Mouse (Mus musculus) megakaryocyte, adult 5-6 weeks (primary cell): ENCODE data around the gene Cd72. TPM values are rescaled to one million over a fixed set of nuclear protein-coding genes. Genes with fewer than 3 reads are reported as not detected.

ENCODE experiments used
- ATAC-seq: 2 replicates; pipeline ENCODE4 v1.8.0; 2016; ENCODE audit warnings: mild to moderate bottlenecking, inconsistent platforms; ENCODE audit not compliant: poor library complexity, severe bottlenecking
- total RNA-seq, 2 experiments: library from RNA; stranded (forward) in 1 of 2; stranded (reverse) in 1 of 2; fragments of 153-499, 151-499 nt in 1 of 2; fragments of 221-1000, 200-1000 nt in 1 of 2; gene quantifications; 2 replicates each; pipeline versions ENCODE4 v1.2.3 to v1.2.4; 2015 to 2017

Gene Cd72
- total RNA-seq, 2 experiments from 2014 or later: 2.5 to 3.0 TPM

DNA sequence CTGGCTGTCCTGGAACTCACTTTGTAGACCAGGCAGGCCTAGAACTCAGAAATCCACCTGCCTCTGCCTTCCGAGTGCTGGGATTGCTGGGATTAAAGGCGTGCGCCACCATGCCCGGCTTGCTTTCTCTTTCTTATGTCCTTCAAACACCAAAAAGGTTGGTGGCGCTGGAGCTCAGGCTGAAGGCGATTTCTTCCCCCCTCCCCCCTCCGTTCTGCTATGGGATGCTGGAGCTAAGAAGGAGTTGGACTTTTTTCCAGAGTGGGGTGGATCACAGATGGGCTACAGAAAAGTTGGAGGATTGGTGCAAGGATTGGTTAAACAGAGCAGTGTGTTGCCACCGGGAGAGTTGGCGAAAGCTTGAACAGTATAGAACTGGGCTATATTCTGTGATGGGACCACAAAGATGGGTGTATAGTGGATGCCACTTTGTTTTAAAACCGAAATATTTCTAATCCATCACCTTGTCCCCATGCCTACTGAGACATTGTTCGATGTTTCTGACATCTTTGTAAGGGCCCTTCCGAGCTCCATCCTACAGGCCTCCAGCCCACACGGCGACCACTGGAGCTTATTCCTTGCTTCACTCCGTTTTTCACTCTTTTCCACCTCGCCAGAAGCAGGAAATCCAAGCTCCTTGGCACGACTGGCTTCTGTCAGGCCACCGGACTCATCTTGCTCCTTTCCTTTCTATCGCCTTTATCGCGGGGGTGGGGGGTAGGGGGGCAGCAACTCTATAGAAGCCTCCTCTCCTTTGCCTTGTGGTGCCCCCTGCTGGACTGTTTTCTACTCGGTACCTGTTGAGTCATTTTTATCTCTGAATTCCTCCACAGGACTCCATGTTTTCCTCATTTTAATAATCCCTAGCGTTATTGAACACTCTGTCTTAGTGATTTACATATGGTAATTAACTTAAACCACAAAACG is 24.7 kb upstream of the Cd72 start:
- ATAC-seq: peak; percentile 52

GRCm38 (mm10) chr4:43478534-43478858 is 24.1 kb upstream of the Cd72 start:
- ATAC-seq: peak; percentile 56

DNA sequence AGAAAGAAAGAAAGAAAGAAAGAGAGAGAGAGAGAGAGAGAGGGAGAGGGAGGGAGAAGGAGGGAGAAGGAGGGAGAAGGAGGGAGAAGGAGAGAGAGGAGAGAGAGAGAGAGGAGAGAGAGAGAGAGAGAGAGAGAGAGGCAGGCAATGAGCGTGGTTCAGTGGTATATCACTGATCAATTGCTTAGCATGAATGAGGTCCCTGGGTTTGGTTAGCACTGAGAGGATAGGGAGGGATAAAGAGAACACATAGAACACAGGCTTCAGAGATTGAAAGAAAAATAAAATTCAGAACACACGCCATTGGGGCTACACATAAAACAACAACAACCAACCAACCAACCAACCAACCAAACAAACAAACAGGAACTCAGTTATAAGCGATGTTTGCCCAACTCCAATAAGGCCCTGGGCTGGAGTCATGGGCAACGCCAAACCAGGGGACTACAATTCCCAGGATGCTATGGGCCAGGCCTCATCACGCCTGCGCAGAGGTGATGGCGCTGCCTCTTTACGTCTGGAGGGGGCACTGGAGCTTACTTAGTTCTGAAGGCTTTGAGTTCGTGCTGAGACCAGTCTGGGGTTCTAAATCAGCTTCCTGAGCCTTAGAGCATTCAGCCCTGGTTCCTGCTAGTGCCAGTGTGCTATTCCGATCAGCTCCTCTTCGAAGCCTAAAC is 23.6 kb upstream of the Cd72 start:
- peak; percentile 90 for ATAC-seq

DNA sequence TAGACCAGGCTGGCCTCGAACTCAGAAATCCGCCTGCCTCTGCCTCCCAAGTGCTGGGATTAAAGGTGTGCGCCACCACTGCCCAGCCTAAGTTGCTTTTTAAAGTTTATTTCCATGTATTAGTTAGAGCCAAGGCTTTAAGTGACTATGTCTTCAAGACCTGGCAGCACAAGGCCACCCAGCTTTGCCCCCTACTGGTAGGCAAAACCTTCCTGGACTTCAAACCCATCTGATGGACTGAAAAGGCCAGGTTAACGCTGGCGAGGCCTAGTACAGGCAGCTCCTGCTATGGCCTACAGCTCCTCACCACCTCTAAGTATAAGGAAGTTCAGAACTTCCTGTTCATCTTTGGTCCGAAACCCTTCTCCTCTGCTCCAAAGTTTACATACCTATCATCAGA is 22.2 kb upstream of the Cd72 start:
- 0 out of 2 replicates have a peak, but pooled peaks have one; percentile 9 for ATAC-seq

DNA sequence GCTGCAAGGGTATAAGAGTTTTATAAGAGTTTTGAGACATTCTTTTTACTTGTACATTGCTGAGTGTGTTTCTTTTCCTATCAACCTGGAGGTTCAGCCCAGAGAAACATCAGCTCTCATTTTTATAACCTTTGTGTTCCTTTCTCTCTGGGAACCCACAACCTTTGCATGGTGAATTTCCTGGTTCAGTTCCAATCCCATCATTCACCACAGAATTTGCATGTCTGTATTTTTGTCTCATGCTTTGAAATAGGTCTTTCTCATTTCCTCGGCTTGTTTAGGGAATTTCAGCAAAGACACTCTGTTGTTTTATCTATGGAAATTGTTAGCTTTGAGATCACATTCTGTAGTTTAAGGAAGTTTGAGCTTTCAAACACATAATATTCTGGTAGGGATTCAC is 19.2 kb upstream of the Cd72 start:
- no peak for ATAC-seq

DNA sequence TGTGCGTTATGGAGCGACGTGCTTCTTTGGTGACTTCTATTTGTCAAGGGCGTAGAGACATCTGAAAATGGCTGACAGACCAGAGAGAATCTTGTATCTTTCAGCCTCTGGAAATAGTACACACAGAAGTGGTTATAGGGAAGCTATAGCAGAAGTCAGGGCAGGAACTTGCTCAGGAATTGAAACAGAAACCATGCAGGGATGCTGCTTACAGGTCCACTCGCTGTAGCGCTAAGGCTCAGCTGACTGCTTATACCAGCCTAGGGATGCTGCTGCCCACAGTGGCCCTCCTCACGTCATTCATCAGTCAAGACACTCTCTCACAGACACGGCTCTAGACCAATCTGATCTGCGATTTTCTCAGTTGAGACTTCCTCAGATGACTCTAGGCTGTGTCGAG is 15.9 kb upstream of the Cd72 start:
- peak; percentile 57 for ATAC-seq

DNA sequence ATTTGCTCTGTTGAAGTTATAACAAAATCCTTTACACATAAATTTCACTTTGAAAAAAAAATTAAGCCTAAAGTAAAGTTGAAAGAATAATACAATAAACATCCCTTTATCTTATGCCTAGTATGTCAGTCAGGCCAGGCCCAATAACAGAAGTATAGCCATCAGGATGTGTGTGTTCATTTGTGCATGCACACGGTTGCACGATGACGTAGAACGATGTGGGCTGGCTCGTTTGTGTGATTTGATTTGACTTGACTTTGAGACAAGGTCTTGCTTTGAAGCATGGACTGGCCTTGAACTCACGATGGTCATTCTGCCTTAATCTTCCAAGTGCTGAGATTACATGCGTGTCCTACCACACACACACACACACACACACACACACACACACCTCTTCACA is 12.4 kb upstream of the Cd72 start:
- ATAC-seq: no peak

DNA sequence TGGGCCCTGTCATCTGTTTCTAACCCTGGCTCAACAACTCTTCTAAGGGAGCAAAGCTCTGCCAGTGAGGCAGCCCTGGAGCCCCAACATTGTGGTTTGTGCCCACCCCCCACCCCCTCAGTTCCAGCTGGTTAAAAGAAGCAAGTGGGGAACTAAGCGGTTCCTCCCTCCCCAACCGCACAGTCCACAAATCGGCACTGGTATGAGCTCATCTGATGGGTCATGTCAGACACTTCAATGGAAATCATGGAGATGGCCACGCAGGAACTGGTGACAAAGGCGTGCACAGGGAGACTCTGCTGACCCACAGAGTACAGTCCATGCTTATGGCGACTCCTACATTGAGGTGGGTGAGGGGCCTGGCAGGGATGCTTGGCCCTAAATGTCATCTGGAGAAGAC is 11.5 kb upstream of the Cd72 start:
- no peak for ATAC-seq

GRCm38 (mm10) chr4:43463102-43463501 is 8.7 kb upstream of the Cd72 start:
- ATAC-seq: no peak

- no peak for ATAC-seq
These were observed 2.7 kb upstream of the Cd72 start for GRCm38 (mm10) chr4:43457124-43457523.

DNA sequence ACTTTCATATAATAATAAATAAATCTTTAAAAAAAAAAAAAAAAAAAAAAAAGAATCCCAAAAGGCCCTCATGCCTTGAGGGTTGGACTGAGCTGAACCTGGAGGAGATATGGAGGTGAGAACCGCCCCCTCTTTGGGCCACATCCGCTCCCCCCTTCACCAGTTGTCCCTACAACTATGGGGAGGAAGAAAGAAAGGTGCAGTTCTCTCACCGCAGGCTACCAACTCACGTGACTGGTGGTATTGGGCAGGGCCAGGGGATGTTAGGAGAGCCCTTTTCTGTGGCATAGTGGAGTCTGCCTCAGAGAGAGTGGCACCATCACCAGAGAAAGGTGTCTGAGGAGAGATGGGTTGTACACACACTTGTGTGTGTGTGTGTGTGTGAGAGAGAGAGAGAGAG is 2.0 kb upstream of the Cd72 start:
- peak; percentile 57 for ATAC-seq

DNA sequence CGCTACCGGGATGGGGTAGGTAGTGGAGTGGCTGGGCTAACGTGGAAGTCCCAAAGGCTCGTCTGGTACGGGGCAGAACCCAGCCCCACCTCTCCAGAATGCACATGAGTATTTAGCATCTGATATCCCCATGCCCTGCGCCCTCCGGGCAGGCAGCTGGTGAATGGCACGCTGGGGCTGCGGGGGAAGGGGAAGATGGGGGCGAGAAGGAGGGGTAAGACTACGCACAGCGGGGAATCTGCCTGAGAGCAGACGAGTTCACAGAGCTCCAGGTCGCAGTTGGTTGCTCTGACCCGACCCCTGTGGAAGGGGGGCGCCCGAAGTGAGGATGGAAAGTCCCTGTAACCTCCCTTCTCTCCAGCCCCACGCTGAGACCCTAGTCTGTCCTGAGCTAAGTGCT is 1.0 kb downstream of the Cd72 start:
- no peak for ATAC-seq

- no peak for ATAC-seq
These were observed 2.1 kb downstream of the Cd72 start for GRCm38 (mm10) chr4:43452315-43452714.

- ATAC-seq: no peak
These were observed 5.9 kb downstream of the Cd72 start for GRCm38 (mm10) chr4:43448554-43448953.

DNA sequence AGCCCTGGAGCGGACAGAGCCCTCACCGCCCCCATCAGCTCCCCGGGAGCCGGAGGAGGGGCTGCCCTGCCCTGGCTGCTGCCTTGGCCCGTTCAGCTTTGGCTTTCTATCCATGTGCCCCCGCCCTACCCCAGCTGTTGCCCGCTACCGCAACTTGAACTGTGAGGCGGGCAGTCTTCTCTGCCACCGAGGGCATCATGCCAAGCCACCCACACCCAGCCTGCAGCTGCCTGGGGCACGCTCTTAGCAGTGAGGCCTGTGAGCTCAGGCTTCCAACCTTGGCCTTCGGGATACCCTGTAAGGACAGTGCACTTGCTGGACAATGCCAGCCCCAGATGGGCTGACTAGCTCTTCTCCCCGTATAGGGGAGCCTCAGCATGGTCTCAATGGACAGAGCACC is 7.2 kb downstream of the Cd72 start:
- ATAC-seq: no peak

GRCm38 (mm10) chr4:43443511-43443910 is 10.9 kb downstream of the Cd72 start:
- ATAC-seq: no peak

- ATAC-seq: peak; percentile 48
These were observed 11.7 kb downstream of the Cd72 start for GRCm38 (mm10) chr4:43442456-43443361.

- ATAC-seq: peak; percentile 97
These were observed 12.4 kb downstream of the Cd72 start for GRCm38 (mm10) chr4:43442044-43442443.

- no peak for ATAC-seq
These were observed 12.8 kb downstream of the Cd72 start, which contains the start of gene Tesk1 for GRCm38 (mm10) chr4:43441639-43442038. Gene Tesk1, plus strand, starts transcription at chr4:43441939.

GRCm38 (mm10) chr4:43432832-43433231 is 21.6 kb downstream of the Cd72 start:
- no peak for ATAC-seq

GRCm38 (mm10) chr4:43431690-43432089 is 22.7 kb downstream of the Cd72 start:
- ATAC-seq: peak; percentile 77
